Mouse (Mus musculus) E14TG2a.4 (cell line): Measurements from ENCODE around the gene Gm11985.

Experiments
- CTCF ChIP-seq: conservative IDR thresholded peaks from 2 replicates; pipeline ENCODE4 v1.5.1; 2014; ENCODE audit warnings: low read length
- POU5F1 ChIP-seq: IDR thresholded peaks from 2 replicates; pipeline ENCODE4 v1.6.1; 2014; ENCODE audit warnings: low read length, borderline replicate concordance

- TF ChIP-seq CTCF: no peak
- TF ChIP-seq POU5F1: no peak
Measured at GRCm38 (mm10) chr11:7213161-7213500, 24.8 kb upstream of the Gm11985 start.
